Mouse (Mus musculus): Measurements from ENCODE around the gene Topbp1. TPM values are rescaled to one million over a fixed set of nuclear protein-coding genes. Genes with fewer than 3 reads are reported as not detected.
"Not testable (repeated sequence)": the region's sequence is repeated elsewhere in the genome, so short reads cannot be mapped to it uniquely, and the experiment has no call there.

The Topbp1 gene
- polyA plus RNA-seq, 1 experiment from 2014 or later: 86.9 TPM

DNA sequence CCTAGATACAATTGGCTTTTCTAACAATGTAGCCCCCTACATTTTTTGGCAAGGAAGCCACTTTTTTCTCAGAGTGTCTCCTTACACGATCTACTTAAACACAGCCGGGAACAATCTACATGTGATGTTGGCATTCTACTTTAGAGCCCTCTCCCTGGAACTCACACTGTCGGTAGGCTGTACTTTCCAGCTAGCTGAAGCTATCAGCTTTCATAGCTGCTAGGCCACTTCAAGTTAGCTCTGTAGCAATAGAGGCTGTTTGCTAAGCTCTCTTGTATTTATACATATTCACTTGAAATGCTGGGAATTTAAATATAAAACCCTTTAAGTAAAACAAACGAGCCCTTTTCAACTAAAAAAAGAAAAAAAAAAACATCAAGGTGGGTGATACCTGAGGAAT, 2.8 kb upstream of the Topbp1 start:
- H3K4me1 ChIP-seq: peaks cover 11% of the 10 kb centered on the region
- H3K4me3 ChIP-seq: no peak overlapping the region
- WGBS: 88% methylated on average over 4 of the region's 4 CpGs
- H3K27ac ChIP-seq (replicated peaks): no peak overlapping the region
- H3K27me3 ChIP-seq (replicated peaks; ENCODE audit: low read depth, poor library complexity, severe bottlenecking): no peaks in the 10 kb centered on the region
- peaks cover 9% of the 10 kb centered on the region for H3K36me3 ChIP-seq (replicated peaks)
- no peaks in the 10 kb centered on the region for H3K9me3 ChIP-seq
- DNase-seq (ENCODE audit: low spot score): no peak

DNA sequence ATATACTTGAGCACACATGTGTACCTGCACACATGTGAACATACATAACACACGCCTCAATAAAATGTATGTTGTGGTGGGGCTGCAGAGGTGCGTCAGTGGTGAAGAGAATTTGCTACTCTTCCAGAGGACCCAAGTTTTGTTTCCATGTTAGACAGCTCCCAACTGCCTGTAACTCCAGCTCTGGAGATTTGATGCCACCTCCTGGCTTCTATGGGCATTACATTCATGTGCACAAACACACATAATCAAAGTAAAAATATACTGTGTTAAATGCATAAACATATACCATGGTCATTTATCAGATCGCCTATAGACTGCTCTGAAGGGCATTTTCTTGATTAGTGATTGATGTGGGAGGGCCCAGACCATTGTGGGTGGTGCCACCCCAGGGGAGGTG, 2.3 kb upstream of the Topbp1 start:
- H3K4me1 ChIP-seq: peaks cover 15% of the 10 kb centered on the region
- H3K9me3 ChIP-seq: no peaks in the 10 kb centered on the region
- 67% methylated on average over 3 of the region's 3 CpGs for WGBS
- DNase-seq (ENCODE audit: low spot score): peak; percentile 52
- peaks cover 13% of the 10 kb centered on the region for H3K36me3 ChIP-seq (replicated peaks)
- no peaks in the 10 kb centered on the region for H3K27me3 ChIP-seq (replicated peaks; ENCODE audit: low read depth, poor library complexity, severe bottlenecking)
- H3K27ac ChIP-seq (replicated peaks): no peak overlapping the region
- no peak overlapping the region for H3K4me3 ChIP-seq

DNA sequence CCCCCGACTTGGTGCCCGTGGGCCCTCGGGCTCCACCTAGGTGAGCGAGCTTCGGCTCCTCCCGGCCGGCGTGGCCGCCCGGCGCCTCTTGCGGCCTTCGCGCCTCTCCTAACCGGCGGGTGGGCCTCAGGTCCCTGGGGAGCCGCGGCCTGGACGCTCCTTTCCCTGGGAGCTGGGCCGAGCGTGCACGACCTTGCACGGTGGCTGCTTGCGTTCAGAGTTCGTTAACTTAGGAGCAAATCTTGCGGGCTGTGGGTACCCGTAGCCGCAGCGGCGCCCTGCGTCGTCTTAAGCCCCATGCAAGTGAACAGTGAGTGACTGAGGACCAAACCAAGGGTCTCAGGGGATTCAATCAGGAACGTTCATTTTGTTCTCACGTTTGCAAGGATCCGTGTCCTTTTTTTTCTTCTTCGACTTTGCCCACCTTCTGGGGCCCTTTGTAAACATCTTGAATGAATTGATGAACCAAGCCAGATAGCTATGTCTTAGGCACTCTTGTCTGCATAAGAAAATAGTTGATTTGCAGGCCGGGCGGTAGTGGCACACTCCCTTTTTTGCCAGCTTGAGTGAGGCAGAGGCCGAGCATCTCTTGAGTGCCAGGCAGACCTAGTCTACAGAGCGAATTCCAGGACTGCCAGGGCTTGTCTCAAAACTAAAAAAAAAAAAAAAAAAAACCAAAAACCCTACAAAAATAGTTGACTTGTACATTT, 472 bp downstream of the Topbp1 start:
- WGBS: under 1% methylated on average over 40 of the region's 40 CpGs
- no peak for DNase-seq (ENCODE audit: low spot score)
- Histone ChIP-seq H3K36me3 (replicated peaks) (peaks cover 41% of the 10 kb centered on the region), H3K4me3 (peak overlapping the region; percentile 96), H3K4me1 (peaks cover 17% of the 10 kb centered on the region), H3K27me3 (replicated peaks; ENCODE audit: low read depth, poor library complexity, severe bottlenecking) (no peaks in the 10 kb centered on the region), H3K9me3 (no peaks in the 10 kb centered on the region), H3K27ac (replicated peaks) (peak overlapping the region; percentile 98)

DNA sequence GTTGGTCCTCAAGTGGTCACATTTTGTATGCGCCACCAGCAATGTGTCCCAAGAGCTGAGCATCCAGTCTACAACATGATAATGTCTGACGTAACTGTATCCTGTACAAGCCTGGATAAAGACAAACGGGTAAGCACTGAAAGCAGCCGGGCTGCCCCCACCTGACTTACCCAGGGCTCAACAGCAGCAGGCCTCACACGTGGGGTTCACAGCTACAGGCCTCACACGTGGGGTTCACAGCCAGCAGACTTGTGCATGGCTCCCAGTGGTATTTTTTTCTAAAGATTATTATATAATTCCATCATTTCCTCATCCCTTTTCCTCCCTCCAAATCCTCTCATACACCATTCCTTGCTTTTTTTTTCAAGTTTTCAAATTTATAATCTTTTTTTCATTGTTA, 4.8 kb downstream of the Topbp1 start:
- WGBS: 92% methylated on average over 6 of the region's 6 CpGs
- Histone ChIP-seq H3K4me1 (peaks cover 17% of the 10 kb centered on the region), H3K4me3 (no peak overlapping the region), H3K36me3 (replicated peaks) (peaks cover 80% of the 10 kb centered on the region), H3K9me3 (no peaks in the 10 kb centered on the region), H3K27ac (replicated peaks) (no peak overlapping the region), H3K27me3 (replicated peaks; ENCODE audit: low read depth, poor library complexity, severe bottlenecking) (no peaks in the 10 kb centered on the region)
- DNase-seq (ENCODE audit: low spot score): no peak

DNA sequence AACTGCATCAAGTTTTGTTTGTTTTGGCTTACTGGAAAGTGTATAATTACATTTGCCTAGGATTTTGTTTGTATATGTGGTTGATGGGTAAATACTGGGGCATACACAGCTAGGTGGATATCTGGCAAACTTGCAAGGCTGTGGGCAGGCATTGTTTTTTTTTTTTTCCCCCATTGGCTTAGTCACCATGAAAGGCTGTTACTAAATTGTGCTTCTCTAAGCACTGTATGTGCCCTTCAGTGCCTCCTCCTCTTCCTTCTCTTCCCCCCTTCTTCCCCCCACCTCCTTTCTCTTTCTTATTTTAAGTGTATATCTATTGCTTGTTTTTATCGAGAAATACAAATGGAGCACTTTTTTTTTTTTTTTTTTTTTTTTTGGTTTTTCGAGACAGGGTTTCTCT, 19.7 kb downstream of the Topbp1 start:
- Histone ChIP-seq H3K4me1 (no peaks in the 10 kb centered on the region), H3K27me3 (replicated peaks; ENCODE audit: low read depth, poor library complexity, severe bottlenecking) (no peaks in the 10 kb centered on the region), H3K4me3 (no peak overlapping the region), H3K36me3 (replicated peaks) (peaks cover 100% of the 10 kb centered on the region), H3K27ac (replicated peaks) (no peak overlapping the region), H3K9me3 (no peaks in the 10 kb centered on the region)
- no peak for DNase-seq (ENCODE audit: low spot score)
- 100% methylated on average over 1 of the region's 2 CpGs for WGBS

DNA sequence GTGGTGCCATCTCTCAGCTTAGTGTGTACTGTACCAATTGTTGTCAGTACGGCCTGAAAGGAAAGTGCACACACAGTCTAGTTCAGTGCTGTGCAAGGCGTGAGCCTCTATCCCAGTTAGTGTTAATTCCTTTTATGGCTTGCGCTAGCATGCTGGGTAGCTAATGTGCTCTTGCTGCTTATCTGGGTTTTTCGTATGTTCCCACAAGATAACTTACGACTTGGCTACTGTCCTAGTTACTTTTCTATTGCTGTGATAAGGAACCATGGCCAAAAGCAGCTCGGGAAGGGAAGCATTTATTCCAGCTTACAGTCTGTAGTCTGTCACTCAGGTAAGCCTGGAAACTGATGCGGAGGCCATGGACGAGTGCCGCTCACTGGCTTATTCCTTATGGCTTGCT, 21.4 kb downstream of the Topbp1 start:
- no peaks in the 10 kb centered on the region for H3K27me3 ChIP-seq (replicated peaks; ENCODE audit: low read depth, poor library complexity, severe bottlenecking)
- WGBS: 92% methylated on average over 9 of the region's 9 CpGs
- H3K4me1 ChIP-seq: no peaks in the 10 kb centered on the region
- H3K9me3 ChIP-seq: no peaks in the 10 kb centered on the region
- DNase-seq (ENCODE audit: low spot score): no peak
- no peak overlapping the region for H3K27ac ChIP-seq (replicated peaks)
- no peak overlapping the region for H3K4me3 ChIP-seq
- H3K36me3 ChIP-seq (replicated peaks): peaks cover 100% of the 10 kb centered on the region

DNA sequence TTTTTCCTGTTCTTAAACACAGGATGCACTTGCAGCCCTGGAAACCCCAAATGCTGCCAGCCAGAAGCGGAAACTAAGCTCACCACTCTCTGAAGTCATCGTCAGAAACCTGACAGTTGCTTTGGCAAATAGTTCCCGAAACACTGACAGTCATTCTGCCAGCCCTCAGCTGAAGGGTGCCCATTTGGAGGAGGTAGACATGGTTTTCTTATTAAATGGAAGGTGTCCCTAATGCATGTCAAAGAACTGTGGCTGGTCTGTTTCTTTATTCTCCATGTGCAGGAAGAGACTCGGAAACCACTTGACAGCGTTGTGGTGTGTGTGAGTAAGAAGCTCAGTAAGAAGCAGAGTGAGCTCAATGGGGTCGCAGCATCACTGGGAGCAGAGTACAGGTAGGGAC, 27.6 kb downstream of the Topbp1 start:
- DNase-seq (ENCODE audit: low spot score): no peak
- H3K27ac ChIP-seq (replicated peaks): no peak overlapping the region
- WGBS: 91% methylated on average over 6 of the region's 6 CpGs
- no peaks in the 10 kb centered on the region for H3K27me3 ChIP-seq (replicated peaks; ENCODE audit: low read depth, poor library complexity, severe bottlenecking)
- no peaks in the 10 kb centered on the region for H3K9me3 ChIP-seq
- no peaks in the 10 kb centered on the region for H3K4me1 ChIP-seq
- no peak overlapping the region for H3K4me3 ChIP-seq
- peaks cover 100% of the 10 kb centered on the region for H3K36me3 ChIP-seq (replicated peaks)

DNA sequence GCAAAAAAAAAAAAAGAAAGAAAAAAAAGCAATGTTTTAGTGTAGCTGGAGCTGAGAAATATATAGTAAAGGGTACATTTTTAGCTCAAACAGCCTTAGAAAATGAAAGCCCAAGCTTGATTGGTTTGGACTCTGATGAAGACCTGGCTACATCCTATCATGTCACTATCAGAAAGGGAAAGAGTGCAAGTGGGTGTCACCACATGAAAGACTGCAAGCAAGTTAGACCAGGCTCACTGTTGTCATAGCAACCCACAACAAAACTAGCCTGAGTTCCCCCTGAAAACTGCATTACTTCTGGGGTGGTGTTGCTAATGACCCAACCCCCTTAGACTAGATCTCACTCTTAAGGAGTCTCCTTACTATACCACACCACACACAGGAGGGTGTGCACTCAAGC, 31.9 kb downstream of the Topbp1 start:
- H3K27me3 ChIP-seq (replicated peaks; ENCODE audit: low read depth, poor library complexity, severe bottlenecking): no peaks in the 10 kb centered on the region
- H3K27ac ChIP-seq (replicated peaks): no peak overlapping the region
- peaks cover 98% of the 10 kb centered on the region for H3K36me3 ChIP-seq (replicated peaks)
- no peaks in the 10 kb centered on the region for H3K4me1 ChIP-seq
- no peaks in the 10 kb centered on the region for H3K9me3 ChIP-seq
- no peak for DNase-seq (ENCODE audit: low spot score)
- H3K4me3 ChIP-seq: no peak overlapping the region

DNA sequence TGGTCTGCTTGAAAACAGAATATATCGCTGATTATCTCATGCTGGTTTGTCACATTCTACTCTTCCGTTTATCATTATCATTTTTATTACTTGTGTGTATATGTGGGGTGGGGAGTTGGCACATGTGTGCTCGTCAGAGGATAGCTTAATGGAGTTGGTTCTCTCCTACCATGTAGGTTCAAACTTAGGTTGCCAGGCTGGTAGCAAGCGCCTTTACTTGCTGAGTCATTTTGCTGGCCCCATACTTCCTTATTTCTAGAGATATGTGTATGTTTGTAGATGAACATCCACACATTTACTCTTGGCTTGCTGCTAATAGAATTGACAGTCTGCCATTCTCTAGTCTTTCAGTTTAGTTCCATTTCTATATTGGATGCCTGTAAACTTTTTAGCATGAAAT, 42.0 kb downstream of the Topbp1 start:
- Histone ChIP-seq H3K9me3 (no peaks in the 10 kb centered on the region), H3K36me3 (replicated peaks) (peaks cover 99% of the 10 kb centered on the region), H3K27me3 (replicated peaks; ENCODE audit: low read depth, poor library complexity, severe bottlenecking) (no peaks in the 10 kb centered on the region), H3K4me1 (no peaks in the 10 kb centered on the region), H3K27ac (replicated peaks) (no peak overlapping the region), H3K4me3 (no peak overlapping the region)
- 93% methylated on average over 4 of the region's 4 CpGs for WGBS
- no peak for DNase-seq (ENCODE audit: low spot score)

DNA sequence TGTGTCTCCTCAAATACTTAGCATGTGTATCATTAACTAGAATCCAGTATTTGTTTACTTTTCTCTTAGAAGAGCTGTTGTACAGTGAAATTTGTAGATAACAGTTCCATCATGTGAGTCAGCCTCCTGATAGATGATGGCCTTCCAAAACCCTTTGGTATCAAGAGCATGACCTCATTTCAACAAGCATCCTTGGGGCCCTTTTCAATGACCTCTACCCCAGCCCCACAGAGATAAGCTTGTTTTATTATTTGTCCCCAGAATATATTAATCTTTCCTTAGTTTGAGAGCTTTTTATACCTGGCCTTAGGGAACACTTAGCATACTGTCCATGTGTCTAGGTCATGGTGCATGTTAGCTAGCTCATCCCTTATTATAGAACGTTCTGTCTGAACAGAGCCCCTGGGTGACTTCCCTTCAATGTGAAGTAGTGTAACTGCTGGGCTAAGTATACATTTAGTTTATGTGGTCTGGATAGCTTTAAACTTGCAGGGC, 43.0 kb downstream of the Topbp1 start:
- H3K4me1 ChIP-seq: no peaks in the 10 kb centered on the region
- WGBS: 81% methylated on average over 1 of the region's 1 CpGs
- H3K27me3 ChIP-seq (replicated peaks; ENCODE audit: low read depth, poor library complexity, severe bottlenecking): no peaks in the 10 kb centered on the region
- H3K27ac ChIP-seq (replicated peaks): no peak overlapping the region
- H3K4me3 ChIP-seq: no peak overlapping the region
- H3K9me3 ChIP-seq: no peaks in the 10 kb centered on the region
- DNase-seq (ENCODE audit: low spot score): no peak
- H3K36me3 ChIP-seq (replicated peaks): peaks cover 98% of the 10 kb centered on the region

DNA sequence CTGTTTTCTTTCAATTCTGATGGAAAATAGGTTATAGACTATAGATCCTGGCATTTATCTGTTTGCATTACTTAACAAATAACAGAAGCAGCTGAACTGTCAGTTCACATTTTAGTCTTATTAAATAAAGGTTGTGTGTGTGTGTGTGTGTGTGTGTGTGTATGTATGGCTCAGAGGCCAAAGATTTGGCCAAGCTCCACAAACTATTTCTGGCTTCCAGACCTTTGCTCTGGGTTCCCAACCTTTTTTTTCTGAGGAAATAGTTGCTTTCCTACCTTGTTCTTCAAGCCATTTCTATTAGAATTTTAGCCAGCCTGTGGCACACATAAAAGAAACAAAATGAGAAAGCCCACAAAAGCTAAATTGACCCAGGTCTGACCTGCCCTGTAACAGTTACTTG, 43.8 kb downstream of the Topbp1 start:
- no peak overlapping the region for H3K4me3 ChIP-seq
- peaks cover 95% of the 10 kb centered on the region for H3K36me3 ChIP-seq (replicated peaks)
- no peaks in the 10 kb centered on the region for H3K27me3 ChIP-seq (replicated peaks; ENCODE audit: low read depth, poor library complexity, severe bottlenecking)
- H3K9me3 ChIP-seq: no peaks in the 10 kb centered on the region
- no peak for DNase-seq (ENCODE audit: low spot score)
- no peak overlapping the region for H3K27ac ChIP-seq (replicated peaks)
- H3K4me1 ChIP-seq: no peaks in the 10 kb centered on the region

DNA sequence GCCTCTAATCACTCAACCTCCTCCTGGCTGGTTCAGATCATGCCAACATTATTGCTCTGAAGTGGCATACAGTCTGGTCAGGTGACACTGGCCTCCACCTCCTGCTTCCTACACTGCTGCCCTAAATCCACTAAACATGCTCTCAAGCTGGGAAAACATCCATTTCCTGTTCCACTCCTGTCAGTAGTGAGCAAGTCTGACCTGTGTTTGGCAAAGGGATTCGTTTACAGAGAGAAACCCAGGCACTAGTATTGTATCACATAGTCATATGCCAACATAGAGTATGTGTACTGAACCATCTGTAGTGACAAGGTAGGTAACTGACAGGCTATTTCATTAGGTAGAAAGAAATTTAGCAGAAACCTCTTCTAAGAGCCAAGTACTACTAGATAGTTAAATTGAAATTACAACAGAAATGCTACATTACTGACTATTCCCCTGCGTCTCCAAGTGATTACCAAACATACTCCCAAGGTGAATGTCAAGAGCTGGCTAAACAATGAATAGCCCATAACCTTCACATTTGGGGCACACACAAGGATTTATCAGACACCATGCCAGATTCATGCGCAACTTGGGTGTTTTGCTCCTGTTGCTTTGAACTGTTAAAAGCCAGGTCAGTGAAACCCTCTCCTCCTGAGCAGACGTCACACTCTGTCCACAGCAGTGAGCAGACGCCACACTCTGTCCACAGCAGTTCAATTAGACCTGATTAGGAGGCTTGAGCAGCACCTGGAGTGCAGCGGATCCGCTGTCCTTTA, 48.7 kb downstream of the Topbp1 start:
- peaks cover 85% of the 10 kb centered on the region for H3K36me3 ChIP-seq (replicated peaks)
- not testable (repeated sequence) for H3K4me3 ChIP-seq; H3K27me3 ChIP-seq (replicated peaks; ENCODE audit: low read depth, poor library complexity, severe bottlenecking); DNase-seq (ENCODE audit: low spot score); H3K27ac ChIP-seq (replicated peaks); H3K4me1 ChIP-seq; H3K9me3 ChIP-seq
- 88% methylated on average over 7 of the region's 7 CpGs for WGBS

DNA sequence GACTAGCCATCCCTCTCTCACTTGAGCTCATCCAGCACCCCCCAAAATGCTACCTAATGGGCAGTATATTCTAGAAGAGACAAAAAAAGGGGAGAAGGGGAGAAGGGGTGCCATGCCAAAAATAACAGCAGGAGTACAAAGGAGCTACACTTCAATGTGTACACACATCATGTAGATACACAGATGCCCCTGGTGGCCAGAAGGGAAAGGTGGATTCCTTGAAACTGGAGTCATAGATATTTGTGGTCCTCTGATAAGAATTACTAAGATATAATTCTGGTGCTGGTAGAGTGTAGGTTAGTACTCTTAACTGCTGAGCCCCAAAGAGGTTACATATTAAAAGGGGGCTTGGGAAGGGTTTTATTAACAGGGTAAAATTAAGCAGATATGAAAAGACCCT, 52.9 kb downstream of the Topbp1 start:
- no peak overlapping the region for H3K27ac ChIP-seq (replicated peaks)
- no peak overlapping the region for H3K4me3 ChIP-seq
- H3K4me1 ChIP-seq: peaks cover 9% of the 10 kb centered on the region; the same call in 1 of the 2 replicates
- DNase-seq (ENCODE audit: low spot score): no peak
- no peaks in the 10 kb centered on the region for H3K27me3 ChIP-seq (replicated peaks; ENCODE audit: low read depth, poor library complexity, severe bottlenecking)
- peaks cover 86% of the 10 kb centered on the region for H3K36me3 ChIP-seq (replicated peaks)
- H3K9me3 ChIP-seq: no peaks in the 10 kb centered on the region
